Mouse (Mus musculus): ENCODE measurements at regions not wholly inside any gene's neighbourhood (a gene's known extent, or its start where the extent isn't known, plus 50 kb on each side); places are given as distances from the start of the nearest gene placed in this dataset.

DNA sequence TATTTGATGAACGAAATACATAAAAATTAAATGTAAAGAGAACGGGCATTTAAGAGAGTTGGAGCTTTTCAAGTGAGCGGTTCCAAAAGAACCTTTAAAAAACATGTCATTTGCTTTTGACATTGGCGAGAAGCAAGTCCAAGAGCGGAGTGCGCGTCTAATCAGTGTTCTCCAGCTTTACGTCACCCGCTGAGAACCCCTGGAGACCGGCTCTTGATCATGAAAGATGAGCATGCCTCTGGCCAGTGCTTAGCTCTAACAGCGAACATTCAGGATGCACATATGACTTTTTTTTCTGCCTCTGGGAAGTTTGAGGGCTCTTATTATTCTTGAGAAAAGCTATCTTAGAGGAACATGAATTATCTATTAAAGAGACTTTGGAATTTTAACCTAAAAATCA lies 95.2 kb upstream of the Fam98a start:
- TF ChIP-seq CTCF (IDR thresholded peaks at IDR 0.05; ENCODE audit: control insufficient read depth, insufficient read depth, insufficient replicate concordance, low read depth, low read length), result no peak
- TF ChIP-seq POLR2A (IDR thresholded peaks at IDR 0.05; ENCODE audit: control insufficient read depth, low read depth, low read length), result no peak

All from testis, adult 2 months (tissue).